Mouse (Mus musculus) liver, embryonic 14.5 days (tissue): ENCODE measurements around the gene Ly75. TPM values are rescaled to one million over a fixed set of nuclear protein-coding genes. Genes with fewer than 3 reads are reported as not detected.

ENCODE experiments used
- ATAC-seq: fragments of 200-750 bp; cut with Nextera tagmentation; 2 replicates; pipeline ENCODE4 v1.8.0; 2017; ENCODE audit warnings: moderate number of reproducible peaks, mild to moderate bottlenecking, moderate library complexity; ENCODE audit not compliant: insufficient read depth
- DNase-seq, 3 experiments: peaks; one replicate each; pipeline ENCODE4 v3.0.0-alpha.2; 2012 to 2013; ENCODE audit warnings: low read depth in 3 of 3, low spot score in 3 of 3
- H3K27ac ChIP-seq: fragments of 300-500 bp; sonication (generic); 2 replicates; pipeline ENCODE4 v1.5.1; 2014; ENCODE audit warnings: moderate library complexity, mild to moderate bottlenecking, control low read depth, inconsistent platforms
- H3K27me3 ChIP-seq: fragments of 300-500 bp; sonication (generic); 2 replicates; pipeline ENCODE4 v1.6.1; 2014; ENCODE audit warnings: mild to moderate bottlenecking, low read length, moderate library complexity; ENCODE audit not compliant: control insufficient read depth, insufficient read depth
- H3K36me3 ChIP-seq: fragments of 300-500 bp; sonication (generic); replicated peaks from 2 replicates; pipeline ENCODE4 v1.6.1; 2014; ENCODE audit warnings: low read depth; ENCODE audit not compliant: control insufficient read depth, insufficient read depth
- H3K4me1 ChIP-seq, 2 experiments: fragments of 200-500 bp in 1 of 2; fragments of 300-500 bp in 1 of 2; sonication (generic) in 1 of 2; replicated peaks; 2 replicates each; pipeline ENCODE4 v1.6.1; 2012 to 2014; ENCODE audit warnings: antibody characterized with exemption in 1 of 2, inconsistent platforms in 1 of 2, low read length in 1 of 2; ENCODE audit not compliant: control insufficient read depth in 2 of 2, insufficient read depth in 2 of 2
- H3K4me2 ChIP-seq: fragments of 300-500 bp; sonication (generic); 2 replicates; pipeline ENCODE4 v1.6.1; 2014; ENCODE audit warnings: low read depth, mild to moderate bottlenecking, control low read depth, moderate library complexity
- H3K4me3 ChIP-seq, 2 experiments: fragments of 200-500 bp in 1 of 2; fragments of 300-500 bp in 1 of 2; sonication (generic) in 1 of 2; 2 replicates each; pipeline ENCODE4 v1.5.1; 2012 to 2014; ENCODE audit warnings: low read depth in 2 of 2, low read length in 2 of 2, mild to moderate bottlenecking in 2 of 2, control low read depth in 1 of 2, inconsistent platforms in 1 of 2, moderate library complexity in 1 of 2; ENCODE audit not compliant: insufficient read depth in 1 of 2
- H3K9ac ChIP-seq: fragments of 300-500 bp; sonication (generic); replicated peaks from 2 replicates; pipeline ENCODE4 v1.6.1; 2014; ENCODE audit warnings: mild to moderate bottlenecking, control low read depth, moderate library complexity
- H3K9me3 ChIP-seq: fragments of 300-500 bp; sonication (generic); 2 replicates; pipeline ENCODE4 v1.6.1; 2016; ENCODE audit warnings: low read length, mixed read lengths; ENCODE audit not compliant: control insufficient read depth
- CTCF ChIP-seq: IDR thresholded peaks from 2 replicates; pipeline ENCODE4 v1.5.1; 2016; ENCODE audit warnings: antibody characterized with exemption, low read depth, control low read depth
- EP300 ChIP-seq: IDR thresholded peaks from 2 replicates; pipeline ENCODE4 v1.6.1; 2016; ENCODE audit warnings: antibody characterized with exemption, low read depth
- WGBS: fragments of 180-500 bp; shearing (Covaris S2); extraction: QIAGEN DNeasy Blood & Tissue Kit; methylation state at CpG from one replicate; pipeline ENCODE4 v1.1.7; 2014; ENCODE audit not compliant: insufficient replicate concordance; 5-methylcytosine and 5-hydroxymethylcytosine counted together
- polyA plus RNA-seq, 2 experiments: library from polyadenylated mRNA; depleted of rRNA in 1 of 2; stranded (reverse) in 1 of 2; unstranded in 1 of 2; fragments of >200 nt; fragmentation: Nextera tagmentation in 1 of 2; extraction: Ambion mirVana in 1 of 2; gene quantifications; 2 replicates each; pipeline versions ENCODE4 v1.2.1 to v1.2.3; 2012 to 2014

The Ly75 gene
- polyA plus RNA-seq, 2 experiments, result 2.0 to 2.6 TPM

DNA sequence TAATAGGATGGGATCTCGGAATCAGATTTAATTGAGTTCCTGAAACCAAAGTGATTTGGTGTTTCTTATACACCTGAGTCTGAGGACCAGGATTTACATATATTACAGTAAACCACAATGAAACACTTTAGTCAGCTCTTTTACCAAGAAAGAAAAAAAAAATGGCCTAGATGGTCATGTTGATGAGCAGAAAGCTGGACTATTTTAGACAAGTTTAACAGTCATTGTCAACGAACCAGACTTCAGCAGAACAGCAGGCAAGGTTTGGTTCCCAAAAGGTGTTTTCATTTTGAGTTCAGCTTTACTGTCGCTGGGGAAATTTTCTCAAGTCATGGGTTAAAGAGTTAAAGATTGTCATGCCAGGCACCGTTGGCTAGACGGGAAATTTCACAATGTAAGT lies 5.8 kb downstream of the Ly75 start:
- no peak for DNase-seq
- Histone ChIP-seq H3K27me3 (no peaks in the 10 kb centered on the region), H3K9me3 (no peaks in the 10 kb centered on the region), H3K4me2 (no peak overlapping the region), H3K9ac (no peak overlapping the region), H3K4me3 (no peak overlapping the region), H3K36me3 (no peaks in the 10 kb centered on the region), H3K27ac (no peak overlapping the region), H3K4me1 (no peaks in the 10 kb centered on the region)
- TF ChIP-seq EP300, result no peak
- no peak for ATAC-seq
- WGBS, result 64% methylated on average over 5 of the region's 5 CpGs

DNA sequence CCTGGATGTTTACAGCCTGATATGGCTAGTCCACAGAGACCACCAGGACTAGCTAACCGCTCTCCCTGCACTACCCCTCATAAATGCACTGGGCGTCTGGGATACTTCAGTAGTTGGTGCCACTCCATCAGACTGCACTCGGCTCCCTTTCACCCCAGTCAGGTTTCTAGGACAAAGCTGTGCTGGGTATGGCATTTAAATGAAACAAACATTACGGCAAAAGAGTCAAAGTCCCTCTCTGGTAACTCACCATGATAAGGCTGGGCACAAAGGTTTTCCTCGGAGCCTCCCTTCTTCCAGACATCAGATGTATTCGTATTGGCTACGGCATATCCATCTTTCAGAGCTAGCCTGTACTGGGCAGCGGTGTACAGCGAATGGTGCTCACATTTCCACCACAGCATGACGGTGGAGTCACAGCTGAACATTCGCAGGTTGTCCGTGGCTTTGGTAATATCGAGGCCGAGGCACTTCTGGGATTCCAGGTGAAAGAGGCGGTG lies 7.4 kb downstream of the Ly75 start:
- DNase-seq, result no peak
- H3K4me1 ChIP-seq, result no peaks in the 10 kb centered on the region
- H3K27ac ChIP-seq, result no peak overlapping the region
- H3K27me3 ChIP-seq, result no peaks in the 10 kb centered on the region
- H3K9me3 ChIP-seq, result no peaks in the 10 kb centered on the region
- H3K36me3 ChIP-seq, result no peaks in the 10 kb centered on the region
- no peak overlapping the region for H3K4me3 ChIP-seq
- no peak for TF ChIP-seq EP300
- TF ChIP-seq CTCF, result no peak
- no peak overlapping the region for H3K9ac ChIP-seq
- H3K4me2 ChIP-seq, result no peak overlapping the region
- WGBS, result 80% methylated on average over 15 of the region's 15 CpGs
- ATAC-seq, result no peak

DNA sequence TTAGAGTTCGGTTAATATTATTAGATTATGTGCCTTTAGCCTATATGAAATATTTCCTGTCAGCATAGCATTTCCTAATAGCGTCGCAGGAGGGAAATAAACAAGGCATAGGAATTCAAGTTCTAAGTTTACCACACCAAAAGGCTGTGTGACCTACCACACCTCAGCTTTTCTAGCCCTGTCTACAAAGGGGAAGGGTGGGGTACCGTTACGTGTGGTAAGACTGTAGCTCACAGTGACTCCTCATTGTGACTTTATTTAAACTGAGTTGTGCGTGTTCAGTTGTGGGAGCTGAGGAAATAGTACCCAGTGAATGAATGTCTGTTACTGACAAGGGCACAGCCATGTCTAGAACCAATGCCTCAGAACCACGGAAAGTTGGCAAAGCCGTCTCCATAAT lies 8.0 kb downstream of the Ly75 start:
- Histone ChIP-seq H3K27ac (no peak overlapping the region), H3K36me3 (no peaks in the 10 kb centered on the region), H3K4me3 (no peak overlapping the region), H3K9ac (no peak overlapping the region), H3K4me1 (no peaks in the 10 kb centered on the region), H3K9me3 (no peaks in the 10 kb centered on the region), H3K4me2 (no peak overlapping the region), H3K27me3 (no peaks in the 10 kb centered on the region)
- ATAC-seq (no peak), DNase-seq (no peak)
- 70% methylated on average over 8 of the region's 8 CpGs for WGBS
- TF ChIP-seq CTCF, result no peak
- TF ChIP-seq EP300, result no peak

DNA sequence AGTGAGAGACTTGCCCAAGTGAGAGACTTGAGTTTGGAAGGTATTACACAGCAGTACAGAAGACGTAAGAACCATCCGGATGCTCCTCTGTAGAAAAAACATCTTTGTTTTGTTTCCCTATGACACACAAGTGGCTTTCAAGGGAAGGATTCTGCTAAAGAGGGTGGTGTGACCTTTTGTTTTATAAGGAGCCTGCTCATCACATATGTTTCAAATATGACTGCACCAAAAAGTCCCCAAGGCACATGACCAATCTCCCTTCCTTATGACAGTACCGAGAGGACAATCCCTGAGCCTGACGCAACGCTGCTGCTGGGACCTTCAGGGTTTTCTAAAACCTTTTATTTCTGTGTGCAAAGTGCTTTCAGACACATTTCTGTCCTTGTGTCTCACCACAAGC lies 12.9 kb downstream of the Ly75 start:
- WGBS, result 81% methylated on average over 5 of the region's 5 CpGs
- no peak for ATAC-seq
- DNase-seq, result no peak

DNA sequence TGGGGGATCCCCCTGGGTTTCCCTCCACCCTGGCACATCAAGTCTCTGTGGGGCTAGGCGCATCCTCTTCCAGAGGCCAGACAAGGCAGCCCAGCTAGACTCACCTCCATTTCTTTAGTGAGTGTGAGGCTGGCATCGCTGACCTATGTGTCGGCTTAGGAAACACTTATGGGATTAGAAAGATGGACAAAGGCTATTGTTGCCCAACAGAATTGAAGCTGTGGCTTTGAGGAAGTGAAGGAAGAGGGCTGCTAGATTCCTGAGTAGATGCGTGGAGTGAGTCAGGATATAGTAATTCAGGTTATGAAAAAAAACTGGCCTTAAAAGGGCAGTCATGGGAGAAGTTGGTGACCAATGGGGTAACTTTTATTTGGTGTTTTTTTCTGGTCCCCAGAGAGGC lies 13.6 kb downstream of the Ly75 start:
- H3K9ac ChIP-seq, result no peak overlapping the region
- no peaks in the 10 kb centered on the region for H3K27me3 ChIP-seq
- no peaks in the 10 kb centered on the region for H3K4me1 ChIP-seq
- no peak overlapping the region for H3K4me3 ChIP-seq
- H3K4me2 ChIP-seq, result no peak overlapping the region
- DNase-seq (no peak), ATAC-seq (no peak)
- no peak overlapping the region for H3K27ac ChIP-seq
- TF ChIP-seq EP300 (no peak), CTCF (no peak)
- H3K9me3 ChIP-seq, result no peaks in the 10 kb centered on the region
- no peaks in the 10 kb centered on the region for H3K36me3 ChIP-seq
- 41% methylated on average over 4 of the region's 4 CpGs for WGBS

More for the DNA sequence above, 12.9 kb downstream of the Ly75 start:
- H3K36me3 ChIP-seq, result no peaks in the 10 kb centered on the region
- H3K27me3 ChIP-seq, result no peaks in the 10 kb centered on the region
- H3K4me1 ChIP-seq, result no peaks in the 10 kb centered on the region
- no peak overlapping the region for H3K4me2 ChIP-seq
- no peaks in the 10 kb centered on the region for H3K9me3 ChIP-seq
- H3K9ac ChIP-seq, result no peak overlapping the region
- TF ChIP-seq EP300, result no peak
- TF ChIP-seq CTCF, result no peak
- no peak overlapping the region for H3K4me3 ChIP-seq
- no peak overlapping the region for H3K27ac ChIP-seq

DNA sequence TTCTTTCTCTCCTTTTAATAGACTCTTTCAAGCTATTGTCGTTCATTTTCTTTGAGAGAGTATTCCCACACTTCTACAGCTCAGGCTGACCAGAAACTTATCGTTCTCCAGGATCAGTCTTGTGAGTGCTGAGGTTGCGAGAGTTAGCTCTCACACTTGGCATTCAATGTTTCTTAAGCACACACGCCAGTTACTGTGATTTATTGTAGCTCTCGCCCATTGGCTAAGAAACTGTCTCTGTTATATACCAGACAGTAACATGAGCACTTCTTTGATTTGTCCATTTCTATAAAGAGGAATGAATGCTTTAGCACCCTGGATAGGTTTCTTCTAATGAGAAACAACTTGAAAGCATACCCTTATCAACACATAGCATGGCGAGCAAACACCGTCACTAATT lies 15.2 kb downstream of the Ly75 start:
- no peaks in the 10 kb centered on the region for H3K9me3 ChIP-seq
- no peak overlapping the region for H3K4me3 ChIP-seq
- DNase-seq (no peak), ATAC-seq (no peak)
- H3K4me1 ChIP-seq, result no peaks in the 10 kb centered on the region
- TF ChIP-seq EP300, result no peak
- no peak for TF ChIP-seq CTCF
- H3K27me3 ChIP-seq, result no peaks in the 10 kb centered on the region
- H3K4me2 ChIP-seq, result no peak overlapping the region
- H3K36me3 ChIP-seq, result no peaks in the 10 kb centered on the region
- H3K27ac ChIP-seq, result no peak overlapping the region
- 72% methylated on average over 7 of the region's 7 CpGs for WGBS
- H3K9ac ChIP-seq, result no peak overlapping the region
